Mouse (Mus musculus) retina, embryonic 14.5 days (tissue): ENCODE results near the gene Pfn3.

Source experiments
- DNase-seq: peaks from one replicate; pipeline ENCODE4 v3.0.0-alpha.2; 2015; ENCODE audit warnings: low spot score

Pfn3 gene

GRCm38 (mm10) chr13:55430566-55430965 lies 15.5 kb upstream of the Pfn3 start:
- DNase-seq: no peak

- no peak for DNase-seq
Measured at GRCm38 (mm10) chr13:55429226-55429888, 14.3 kb upstream of the Pfn3 start.

GRCm38 (mm10) chr13:55426613-55427012 lies 11.6 kb upstream of the Pfn3 start, which contains the start of gene F12:
Gene F12, minus strand, starts transcription at chr13:55426793.
- DNase-seq: no peak

GRCm38 (mm10) chr13:55420933-55421800 lies 6.1 kb upstream of the Pfn3 start:
- peak; percentile 77 for DNase-seq

- DNase-seq: no peak
Measured at GRCm38 (mm10) chr13:55420018-55420932, 5.2 kb upstream of the Pfn3 start.

GRCm38 (mm10) chr13:55419142-55419541 lies 4.1 kb upstream of the Pfn3 start:
- no peak for DNase-seq

GRCm38 (mm10) chr13:55418004-55418403 lies 3.0 kb upstream of the Pfn3 start:
- peak; percentile 88 for DNase-seq

GRCm38 (mm10) chr13:55413333-55413732 lies 1.7 kb downstream of the Pfn3 start:
- DNase-seq: no peak

GRCm38 (mm10) chr13:55412643-55413307 lies 2.3 kb downstream of the Pfn3 start:
- no peak for DNase-seq

- DNase-seq: no peak
Measured at GRCm38 (mm10) chr13:55411826-55412225, 3.2 kb downstream of the Pfn3 start.

- no peak for DNase-seq
Measured at GRCm38 (mm10) chr13:55408546-55409120, 6.4 kb downstream of the Pfn3 start.

- DNase-seq: no peak
Measured at GRCm38 (mm10) chr13:55407341-55407740, 7.7 kb downstream of the Pfn3 start.

- DNase-seq: no peak
Measured at GRCm38 (mm10) chr13:55405783-55406390, 9.1 kb downstream of the Pfn3 start.

- peak; percentile 95 for DNase-seq
Measured at GRCm38 (mm10) chr13:55404853-55405782, 9.9 kb downstream of the Pfn3 start.

GRCm38 (mm10) chr13:55403935-55404852 lies 10.8 kb downstream of the Pfn3 start:
- no peak for DNase-seq

GRCm38 (mm10) chr13:55403266-55403665 lies 11.8 kb downstream of the Pfn3 start:
- no peak for DNase-seq

GRCm38 (mm10) chr13:55400039-55400346 lies 15.0 kb downstream of the Pfn3 start:
- DNase-seq: no peak

- no peak for DNase-seq
Measured at GRCm38 (mm10) chr13:55399300-55400038, 15.6 kb downstream of the Pfn3 start.
